Mouse (Mus musculus) R1 (cell line): Measurements from ENCODE around the gene Cops6.

Source experiments
- DNase-seq: peaks from one replicate; pipeline ENCODE4 v3.0.0-alpha.2; 2018; ENCODE audit warnings: low read depth, low spot score

The Cops6 gene

DNA sequence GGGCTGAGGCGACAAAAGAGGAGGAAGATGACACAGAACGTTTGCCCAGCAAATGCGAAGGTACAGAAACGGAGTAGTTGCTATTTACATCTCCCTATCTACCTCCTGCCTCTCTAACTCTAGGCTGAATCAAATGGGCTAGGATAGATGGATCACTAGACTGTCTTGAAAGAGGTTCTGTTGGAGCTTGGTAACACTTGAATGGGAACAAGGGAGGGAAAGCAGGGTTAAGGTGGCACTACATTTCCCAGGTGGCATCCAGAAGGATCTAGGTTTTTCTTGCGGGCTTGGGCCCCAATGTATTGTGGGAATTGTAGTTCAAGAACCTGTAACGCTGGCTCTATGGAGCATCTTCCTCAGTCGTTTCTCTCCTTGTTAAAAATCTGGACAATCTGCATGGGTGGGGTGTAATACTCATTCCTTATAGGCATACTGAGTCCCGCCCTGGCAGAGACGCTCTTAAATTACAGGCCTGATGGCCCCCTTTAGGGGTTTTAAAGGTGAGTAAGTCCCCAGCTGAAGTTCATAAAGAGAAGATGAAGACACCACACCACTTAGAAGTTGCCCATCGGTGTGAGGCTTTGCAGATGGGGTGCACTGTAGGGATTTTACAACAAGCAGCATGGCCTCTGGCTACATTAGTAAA lies 26.9 kb downstream of the Cops6 start:
- DNase-seq, result peak; percentile 92

GRCm38 (mm10) chr5:138193771-138194727 lies 33.2 kb downstream of the Cops6 start, which contains the start of gene Mblac1:
Mblac1 (plus strand) TSS chr5:138194314.
- DNase-seq, result peak; percentile 95

GRCm38 (mm10) chr5:138194755-138195345 lies 34.0 kb downstream of the Cops6 start:
- DNase-seq, result peak; percentile 25

- DNase-seq, result no peak
These were observed 34.6 kb downstream of the Cops6 start for GRCm38 (mm10) chr5:138195463-138195862.

DNA sequence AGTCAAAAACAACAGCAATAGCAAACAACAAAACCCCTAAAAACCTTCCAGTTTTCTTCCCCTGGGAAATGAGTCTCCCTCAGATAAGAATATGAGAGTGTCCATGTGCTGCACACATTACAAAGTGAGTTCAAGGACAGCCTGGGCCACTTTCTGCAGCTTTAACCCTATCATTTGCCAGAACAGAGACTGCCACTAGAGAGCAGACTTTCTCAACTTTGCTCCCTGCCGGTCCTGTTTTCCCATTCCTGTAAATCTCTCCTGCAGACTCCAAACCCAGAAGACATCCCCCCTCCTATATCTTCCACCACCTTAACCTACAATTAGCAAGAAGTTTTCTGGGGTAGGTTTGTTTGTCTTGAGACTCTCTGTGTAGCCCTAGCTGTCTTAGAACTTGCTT lies 38.7 kb downstream of the Cops6 start:
- peak; percentile 60 for DNase-seq

DNA sequence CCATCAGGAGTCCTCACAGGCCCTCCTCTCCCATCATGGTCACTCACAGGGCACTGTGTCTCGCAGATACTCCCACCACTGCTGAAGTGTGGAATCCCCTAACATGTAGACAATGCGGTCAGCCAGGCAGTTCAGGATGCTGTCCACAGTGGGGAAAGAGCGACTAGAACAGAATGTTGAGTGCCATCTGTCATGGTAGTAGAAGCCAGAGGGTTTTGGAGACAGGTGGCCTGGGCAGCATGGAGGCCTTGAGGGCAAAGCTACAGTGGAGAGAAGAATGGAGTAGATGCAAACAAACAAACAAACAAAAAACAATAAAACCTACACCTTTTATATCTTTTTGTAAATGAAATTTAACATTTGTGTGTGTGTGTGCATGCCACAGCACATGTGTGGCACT lies 41.2 kb downstream of the Cops6 start:
- DNase-seq, result no peak

DNA sequence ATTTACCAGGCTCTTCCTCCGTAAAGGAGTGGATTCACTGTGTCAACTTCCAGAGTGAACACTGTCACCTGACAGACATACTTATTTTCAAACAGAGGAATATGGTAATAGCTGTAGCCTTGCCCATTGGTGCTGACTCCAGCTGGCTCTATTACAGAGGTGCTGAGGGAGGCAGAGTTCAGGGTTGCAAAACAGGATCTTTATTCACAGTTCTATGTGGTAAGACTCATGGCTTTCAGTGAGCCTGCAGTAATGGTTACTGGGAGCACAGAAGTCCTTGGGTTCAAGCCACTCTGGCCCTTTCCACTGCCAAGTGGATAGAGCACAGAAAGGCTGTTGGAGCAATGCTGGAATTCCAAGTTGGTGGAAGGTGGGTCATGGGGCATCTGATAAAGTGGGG lies 46.4 kb downstream of the Cops6 start:
- DNase-seq, result no peak

DNA sequence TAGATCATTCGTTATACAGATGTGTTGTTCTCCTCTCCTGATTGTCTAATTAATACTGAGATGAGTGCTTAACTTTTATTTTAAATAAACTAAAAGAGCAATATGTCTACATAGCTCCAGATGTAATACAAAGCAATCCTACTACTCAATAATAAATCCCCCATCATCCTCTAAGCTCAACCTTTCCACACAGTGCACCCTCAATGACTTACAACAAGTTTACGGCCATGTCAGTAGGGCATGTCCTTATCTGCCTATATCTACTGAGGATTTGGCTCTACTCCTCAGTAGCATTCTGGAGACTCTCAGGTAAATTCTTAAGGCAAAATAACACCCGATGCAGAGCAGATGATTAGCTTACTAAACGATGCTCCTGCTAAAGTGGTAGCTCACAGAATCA lies 47.0 kb downstream of the Cops6 start:
- DNase-seq, result no peak
